10 mouse cellular contexts compared by ENCODE assay signal in the genomic region with DNA sequence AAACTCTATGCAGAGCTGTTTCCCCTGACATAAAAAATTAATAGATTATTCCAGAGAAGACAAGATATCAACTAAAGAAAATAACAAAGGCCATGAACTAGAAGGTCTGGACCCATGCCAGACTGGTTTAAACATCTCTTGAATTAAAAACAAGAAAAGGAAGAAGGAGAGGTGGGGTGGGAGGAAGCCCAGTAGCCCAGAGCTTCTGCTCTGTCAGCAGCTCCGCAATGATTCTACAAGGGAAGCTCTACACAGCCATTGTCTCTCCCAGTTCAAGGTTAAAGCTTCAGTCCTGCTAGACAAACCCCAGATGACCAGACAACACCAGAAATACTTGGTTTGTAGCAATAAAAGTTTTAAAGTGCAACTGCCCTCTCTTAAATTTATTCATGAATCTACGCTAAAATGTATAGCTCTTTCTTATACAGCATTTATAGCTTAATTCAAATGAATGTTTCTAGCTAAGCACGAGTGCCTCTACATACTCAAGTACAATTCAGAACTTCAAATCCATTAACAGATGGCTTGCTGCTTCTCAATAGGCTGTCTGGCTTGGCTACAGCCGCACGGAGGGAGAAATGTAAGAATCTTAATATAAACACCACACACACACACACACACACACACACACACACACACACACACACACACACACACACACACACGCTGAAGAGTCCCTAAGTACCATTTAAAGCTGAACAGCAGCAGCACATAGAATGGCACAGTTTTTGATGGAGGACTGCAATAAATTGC.
DNase-seq lines count a peak whose midpoint lies in the region; ATAC-seq lines count a peak whose summit lies in the region.
"Had no signal": no experiment of that assay in that cellular context is flagged by ENCODE, and none has a peak within 500 bp of the region (broad histone marks: within the 10 kb centered on the region; RNA-seq: fewer than 3 reads in every experiment).

No protein-coding gene starts in this region.

- DNase-seq in hindbrain, embryonic 11.5 days (ENCODE audit: low spot score) = peak; percentile 3
- no peak for DNase-seq in hindbrain, embryonic 10.5 days (ENCODE audit: low spot score)
- DNase-seq in right cerebral cortex, adult 18-20 months = peak; percentile 8
- no peak for DNase-seq in right cerebral cortex, postnatal 14 days
- no peak for DNase-seq in urinary bladder, adult 2 months (ENCODE audit: low spot score)
- no peak for DNase-seq in gastrocnemius, postnatal 14 days
- DNase-seq: kidney, adult 8-10 months had no signal

- no peaks in the 10 kb centered on the region for H3K9me3 ChIP-seq in hindbrain, embryonic 11.5 days (ENCODE audit: control insufficient read depth, low read length)
- no peaks in the 10 kb centered on the region for H3K9me3 ChIP-seq in hindbrain, embryonic 10.5 days
- H3K9me3 ChIP-seq in intestine, embryonic 15.5 days = no peaks in the 10 kb centered on the region
- H3K9me3 ChIP-seq in stomach, embryonic 16.5 days (replicated peaks; ENCODE audit: control insufficient read depth, low read length) = no peaks in the 10 kb centered on the region

- H3K4me3 ChIP-seq in hindbrain, embryonic 11.5 days (ENCODE audit: low read depth, low read length) = no peak overlapping the region
- no peak overlapping the region for H3K4me3 ChIP-seq in hindbrain, embryonic 10.5 days
- H3K4me3 ChIP-seq in intestine, embryonic 15.5 days (replicated peaks) = no peak overlapping the region
- no peak overlapping the region for H3K4me3 ChIP-seq in stomach, embryonic 16.5 days (replicated peaks; ENCODE audit: low read length)

- no peak overlapping the region for H3K4me2 ChIP-seq in hindbrain, embryonic 11.5 days (replicated peaks; ENCODE audit: low read depth, low read length)
- H3K4me2 ChIP-seq in intestine, embryonic 15.5 days (replicated peaks) = no peak overlapping the region
- H3K4me2 ChIP-seq in stomach, embryonic 16.5 days (ENCODE audit: low read depth, low read length) = no peak overlapping the region

- H3K36me3 ChIP-seq in hindbrain, embryonic 11.5 days (ENCODE audit: control insufficient read depth, insufficient read depth, low read length) = no peaks in the 10 kb centered on the region
- peaks cover 18% of the 10 kb centered on the region for H3K36me3 ChIP-seq in hindbrain, embryonic 10.5 days
- H3K36me3 ChIP-seq in intestine, embryonic 15.5 days = no peaks in the 10 kb centered on the region
- no peaks in the 10 kb centered on the region for H3K36me3 ChIP-seq in stomach, embryonic 16.5 days (ENCODE audit: control insufficient read depth, insufficient read depth, low read length)

- ATAC-seq in hindbrain, embryonic 11.5 days (ENCODE audit: low FRiP score) = peak; percentile 56; the same call in 1 of the 2 replicates
- peak; percentile 58 for ATAC-seq in intestine, embryonic 15.5 days
- ATAC-seq in stomach, embryonic 16.5 days (ENCODE audit: insufficient read depth, low FRiP score) = no peak; the same call in 1 of the 2 replicates

- no peaks in the 10 kb centered on the region for H3K27me3 ChIP-seq in hindbrain, embryonic 11.5 days (ENCODE audit: control insufficient read depth, insufficient read depth, low read length)
- no peaks in the 10 kb centered on the region for H3K27me3 ChIP-seq in hindbrain, embryonic 10.5 days (ENCODE audit: insufficient read depth, poor library complexity, severe bottlenecking)
- H3K27me3 ChIP-seq in intestine, embryonic 15.5 days (replicated peaks) = no peaks in the 10 kb centered on the region
- H3K27me3 ChIP-seq in stomach, embryonic 16.5 days (ENCODE audit: control insufficient read depth, insufficient read depth, low read length) = no peaks in the 10 kb centered on the region
- H3K27me3 ChIP-seq: CH12.LX had no signal

- 75% methylated on average over 6 of the region's 6 CpGs for WGBS in hindbrain, embryonic 11.5 days
- WGBS in hindbrain, embryonic 10.5 days = 85% methylated on average over 6 of the region's 6 CpGs
- WGBS in intestine, embryonic 15.5 days = 48% methylated on average over 6 of the region's 6 CpGs
- 48% methylated on average over 6 of the region's 6 CpGs for WGBS in stomach, embryonic 16.5 days

- no peak overlapping the region for H3K9ac ChIP-seq in hindbrain, embryonic 11.5 days (ENCODE audit: low read depth, low read length)
- H3K9ac ChIP-seq in intestine, embryonic 15.5 days = no peak overlapping the region
- no peak overlapping the region for H3K9ac ChIP-seq in stomach, embryonic 16.5 days (ENCODE audit: low read length)

- H3K27ac ChIP-seq in hindbrain, embryonic 11.5 days (ENCODE audit: low read depth, low read length) = no peak overlapping the region
- no peak overlapping the region for H3K27ac ChIP-seq in hindbrain, embryonic 10.5 days
- no peak overlapping the region for H3K27ac ChIP-seq in intestine, embryonic 15.5 days
- peak overlapping the region; percentile 67; the same call in 1 of the 2 replicates for H3K27ac ChIP-seq in stomach, embryonic 16.5 days (ENCODE audit: low read length)

- no peaks in the 10 kb centered on the region for H3K4me1 ChIP-seq in hindbrain, embryonic 11.5 days (replicated peaks; ENCODE audit: control insufficient read depth, insufficient read depth, low read length)
- peaks cover 7% of the 10 kb centered on the region; the same call in 1 of the 2 replicates for H3K4me1 ChIP-seq in hindbrain, embryonic 10.5 days (replicated peaks)
- no peaks in the 10 kb centered on the region for H3K4me1 ChIP-seq in intestine, embryonic 15.5 days (replicated peaks)
- H3K4me1 ChIP-seq in stomach, embryonic 16.5 days (ENCODE audit: control insufficient read depth, insufficient read depth, low read length) = no peaks in the 10 kb centered on the region; the same call in 1 of the 2 replicates

- intact Hi-C loops in gastrocnemius, postnatal 14 days (cut with DNase I; ENCODE audit: low total_unique reads) = no loop called here

Comparison
In these comparisons a context has a peak if more than half of its experiments do, and no peak if none do; other contexts are left out.
1. DNase-seq: peak in hindbrain, embryonic 11.5 days (single experiment) and right cerebral cortex, adult 18-20 months (single experiment); none in hindbrain, embryonic 10.5 days (single experiment), right cerebral cortex, postnatal 14 days (single experiment), urinary bladder, adult 2 months (single experiment) and gastrocnemius, postnatal 14 days (single experiment).